Mouse (Mus musculus): ENCODE data around the gene Pank1. TPM values are rescaled to one million over a fixed set of nuclear protein-coding genes. Genes with fewer than 3 reads are reported as not detected.

Pank1 gene
- polyA plus RNA-seq, 1 experiment from 2014 or later = 8.3 TPM

GRCm38 (mm10) chr19:34901266-34901665 is 22.0 kb upstream of the Pank1 start:
- H3K36me3 ChIP-seq (replicated peaks) = no peaks in the 10 kb centered on the region
- no peak overlapping the region for H3K4me2 ChIP-seq
- H3K4me3 ChIP-seq (replicated peaks) = no peak overlapping the region
- H3K27ac ChIP-seq (replicated peaks) = no peak overlapping the region
- H3K4me1 ChIP-seq (replicated peaks) = no peaks in the 10 kb centered on the region
- 83% methylated on average over 7 of the region's 7 CpGs for WGBS (ENCODE audit: insufficient replicate concordance)
- no peaks in the 10 kb centered on the region for H3K9me3 ChIP-seq (replicated peaks)
- H3K9ac ChIP-seq = no peak overlapping the region
- no peak for ATAC-seq (ENCODE audit: insufficient read depth)
- no peaks in the 10 kb centered on the region for H3K27me3 ChIP-seq

- ATAC-seq (ENCODE audit: insufficient read depth) = no peak
- Histone ChIP-seq H3K27me3 (no peaks in the 10 kb centered on the region), H3K27ac (replicated peaks) (no peak overlapping the region), H3K9me3 (replicated peaks) (no peaks in the 10 kb centered on the region), H3K4me1 (replicated peaks) (no peaks in the 10 kb centered on the region), H3K4me2 (no peak overlapping the region), H3K9ac (no peak overlapping the region), H3K36me3 (replicated peaks) (no peaks in the 10 kb centered on the region), H3K4me3 (replicated peaks) (no peak overlapping the region)
- 73% methylated on average over 4 of the region's 4 CpGs for WGBS (ENCODE audit: insufficient replicate concordance)
Measured at GRCm38 (mm10) chr19:34898941-34899340, 19.7 kb upstream of the Pank1 start.

GRCm38 (mm10) chr19:34897082-34897965 is 18.1 kb upstream of the Pank1 start:
- Histone ChIP-seq H3K4me2 (no peak overlapping the region), H3K36me3 (replicated peaks) (no peaks in the 10 kb centered on the region), H3K4me3 (replicated peaks) (no peak overlapping the region), H3K27me3 (no peaks in the 10 kb centered on the region), H3K27ac (replicated peaks) (no peak overlapping the region), H3K4me1 (replicated peaks) (no peaks in the 10 kb centered on the region), H3K9me3 (replicated peaks) (no peaks in the 10 kb centered on the region), H3K9ac (no peak overlapping the region)
- 74% methylated on average over 15 of the region's 15 CpGs for WGBS (ENCODE audit: insufficient replicate concordance)
- no peak for ATAC-seq (ENCODE audit: insufficient read depth)

GRCm38 (mm10) chr19:34895082-34895481 is 15.8 kb upstream of the Pank1 start:
- no peak overlapping the region for H3K4me2 ChIP-seq
- 26% methylated on average over 4 of the region's 4 CpGs for WGBS (ENCODE audit: insufficient replicate concordance)
- no peak for ATAC-seq (ENCODE audit: insufficient read depth)
- H3K4me1 ChIP-seq (replicated peaks) = no peaks in the 10 kb centered on the region
- no peak overlapping the region for H3K9ac ChIP-seq
- no peaks in the 10 kb centered on the region for H3K9me3 ChIP-seq (replicated peaks)
- H3K27me3 ChIP-seq = no peaks in the 10 kb centered on the region
- H3K36me3 ChIP-seq (replicated peaks) = no peaks in the 10 kb centered on the region
- no peak overlapping the region for H3K27ac ChIP-seq (replicated peaks)
- no peak overlapping the region for H3K4me3 ChIP-seq (replicated peaks)

DNA sequence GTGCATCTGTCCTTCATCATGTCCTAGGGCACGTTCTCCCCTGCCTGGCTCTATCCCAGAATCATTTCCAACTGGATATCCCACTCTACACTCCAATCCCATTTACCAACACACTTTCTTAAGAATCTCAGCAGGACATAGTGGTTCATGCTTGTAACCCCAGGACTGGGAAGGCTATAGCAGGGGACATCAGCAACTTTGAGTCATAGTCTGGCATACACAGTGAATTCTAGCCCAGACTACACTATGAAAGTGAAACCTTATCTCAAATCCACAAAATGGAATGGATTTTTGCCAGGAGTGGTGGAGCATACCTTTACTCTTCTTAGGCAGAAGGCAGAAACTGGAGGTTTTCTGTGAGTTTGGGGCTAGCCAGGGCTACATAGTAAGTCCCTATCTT is 12.3 kb upstream of the Pank1 start:
- WGBS (ENCODE audit: insufficient replicate concordance) = 73% methylated on average over 1 of the region's 1 CpGs
- Histone ChIP-seq H3K36me3 (replicated peaks) (no peaks in the 10 kb centered on the region), H3K4me1 (replicated peaks) (no peaks in the 10 kb centered on the region), H3K27me3 (no peaks in the 10 kb centered on the region), H3K9me3 (replicated peaks) (no peaks in the 10 kb centered on the region), H3K9ac (no peak overlapping the region), H3K27ac (replicated peaks) (no peak overlapping the region), H3K4me2 (no peak overlapping the region), H3K4me3 (replicated peaks) (no peak overlapping the region)
- ATAC-seq (ENCODE audit: insufficient read depth) = no peak

DNA sequence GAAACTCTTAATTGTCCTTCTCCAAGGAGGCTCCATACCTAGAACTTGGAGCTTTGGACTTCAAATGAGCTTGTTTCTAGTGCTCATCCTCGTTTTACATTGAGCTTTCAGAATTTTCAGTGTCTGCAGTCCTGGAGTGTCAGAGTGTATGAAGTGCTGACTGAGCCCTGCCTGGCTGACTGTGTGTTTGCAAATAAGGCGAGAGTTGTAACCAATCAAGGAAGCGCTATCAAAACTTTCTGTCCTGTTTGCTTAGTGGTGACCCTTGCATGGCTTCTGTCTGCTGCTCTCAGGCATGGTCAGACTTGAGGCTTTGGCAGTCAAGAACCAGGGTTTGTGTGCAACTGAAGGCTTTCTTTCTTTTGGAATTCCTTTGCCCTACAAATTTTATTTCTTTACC is 11.7 kb upstream of the Pank1 start:
- ATAC-seq (ENCODE audit: insufficient read depth) = no peak

GRCm38 (mm10) chr19:34886324-34886723 is 7.1 kb upstream of the Pank1 start:
- H3K27ac ChIP-seq (replicated peaks) = no peak overlapping the region
- 73% methylated on average over 4 of the region's 4 CpGs for WGBS (ENCODE audit: insufficient replicate concordance)
- no peaks in the 10 kb centered on the region for H3K36me3 ChIP-seq (replicated peaks)
- no peak overlapping the region for H3K4me2 ChIP-seq
- H3K9me3 ChIP-seq (replicated peaks) = no peaks in the 10 kb centered on the region
- peaks cover 12% of the 10 kb centered on the region for H3K4me1 ChIP-seq (replicated peaks)
- no peak for ATAC-seq (ENCODE audit: insufficient read depth)
- H3K27me3 ChIP-seq = no peaks in the 10 kb centered on the region
- H3K4me3 ChIP-seq (replicated peaks) = no peak overlapping the region
- H3K9ac ChIP-seq = no peak overlapping the region

More for the DNA sequence above, 11.7 kb upstream of the Pank1 start:
- Histone ChIP-seq H3K4me3 (replicated peaks) (no peak overlapping the region), H3K4me2 (no peak overlapping the region), H3K4me1 (replicated peaks) (no peaks in the 10 kb centered on the region), H3K9me3 (replicated peaks) (no peaks in the 10 kb centered on the region), H3K36me3 (replicated peaks) (no peaks in the 10 kb centered on the region), H3K9ac (no peak overlapping the region), H3K27me3 (no peaks in the 10 kb centered on the region), H3K27ac (replicated peaks) (no peak overlapping the region)
- WGBS (ENCODE audit: insufficient replicate concordance) = 51% methylated on average over 3 of the region's 3 CpGs

- Histone ChIP-seq H3K4me2 (no peak overlapping the region), H3K27ac (replicated peaks) (no peak overlapping the region), H3K36me3 (replicated peaks) (no peaks in the 10 kb centered on the region), H3K4me3 (replicated peaks) (no peak overlapping the region), H3K4me1 (replicated peaks) (peaks cover 26% of the 10 kb centered on the region), H3K9ac (no peak overlapping the region), H3K27me3 (no peaks in the 10 kb centered on the region), H3K9me3 (replicated peaks) (no peaks in the 10 kb centered on the region)
- no peak for ATAC-seq (ENCODE audit: insufficient read depth)
- WGBS (ENCODE audit: insufficient replicate concordance) = 58% methylated on average over 3 of the region's 3 CpGs
Measured at GRCm38 (mm10) chr19:34883526-34884224, 4.4 kb upstream of the Pank1 start.

DNA sequence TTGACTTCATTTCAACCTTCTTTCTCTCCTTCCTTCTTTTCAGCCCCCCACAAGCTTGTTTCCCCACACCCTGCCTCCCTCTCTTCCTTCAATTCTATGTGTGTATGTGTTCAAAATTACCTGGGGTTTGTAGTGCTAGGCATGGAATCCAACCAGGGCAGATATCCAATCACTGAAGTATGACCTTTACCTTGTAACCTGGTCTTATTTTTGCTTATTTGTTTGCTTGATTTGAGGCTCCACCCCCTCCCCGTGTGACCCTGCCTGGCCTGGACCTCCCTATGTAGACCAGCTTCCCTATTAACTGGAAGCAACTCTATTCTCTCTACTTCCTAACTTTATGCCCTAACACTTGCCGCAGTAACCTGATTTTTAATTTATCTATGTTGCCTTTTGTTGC is 3.2 kb upstream of the Pank1 start:
- peaks cover 35% of the 10 kb centered on the region for H3K4me1 ChIP-seq (replicated peaks)
- H3K27me3 ChIP-seq = no peaks in the 10 kb centered on the region
- no peaks in the 10 kb centered on the region for H3K36me3 ChIP-seq (replicated peaks)
- 61% methylated on average over 2 of the region's 2 CpGs for WGBS (ENCODE audit: insufficient replicate concordance)
- no peak overlapping the region for H3K27ac ChIP-seq (replicated peaks)
- H3K4me2 ChIP-seq = no peak overlapping the region
- H3K4me3 ChIP-seq (replicated peaks) = no peak overlapping the region
- H3K9ac ChIP-seq = no peak overlapping the region
- no peaks in the 10 kb centered on the region for H3K9me3 ChIP-seq (replicated peaks)
- no peak for ATAC-seq (ENCODE audit: insufficient read depth)

DNA sequence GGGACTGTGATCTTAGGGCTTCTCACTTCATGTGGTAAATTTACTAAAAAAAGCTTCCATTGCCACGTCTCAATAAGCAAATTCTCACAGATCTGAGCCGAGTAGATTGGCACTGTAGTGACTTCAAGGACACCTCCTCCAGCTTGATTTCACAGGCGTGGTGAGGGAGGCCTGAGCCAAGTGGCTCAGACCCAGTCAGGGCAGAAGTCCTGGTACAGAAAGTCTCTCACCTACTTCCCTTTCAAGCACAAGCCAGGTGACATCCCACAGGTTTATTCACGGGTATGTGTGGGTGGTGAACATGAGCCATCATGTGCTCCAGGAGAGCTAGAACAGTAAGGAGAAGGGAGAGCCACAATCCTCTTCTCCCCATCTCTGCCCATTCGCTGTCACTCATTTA is 1.9 kb upstream of the Pank1 start:
- 54% methylated on average over 5 of the region's 5 CpGs for WGBS (ENCODE audit: insufficient replicate concordance)
- ATAC-seq (ENCODE audit: insufficient read depth) = no peak

GRCm38 (mm10) chr19:34879624-34880023 is 369 bp upstream of the Pank1 start:
- ATAC-seq (ENCODE audit: insufficient read depth) = no peak
- Histone ChIP-seq H3K4me1 (replicated peaks) (peaks cover 35% of the 10 kb centered on the region), H3K9ac (peak overlapping the region; percentile 72), H3K4me2 (peak overlapping the region; percentile 91), H3K9me3 (replicated peaks) (no peaks in the 10 kb centered on the region), H3K27ac (replicated peaks) (peak overlapping the region; percentile 88), H3K36me3 (replicated peaks) (no peaks in the 10 kb centered on the region), H3K27me3 (no peaks in the 10 kb centered on the region), H3K4me3 (replicated peaks) (peak overlapping the region; percentile 74)
- 23% methylated on average over 6 of the region's 6 CpGs for WGBS (ENCODE audit: insufficient replicate concordance)

More for the DNA sequence above, 1.9 kb upstream of the Pank1 start:
- Histone ChIP-seq H3K4me1 (replicated peaks) (peaks cover 35% of the 10 kb centered on the region), H3K27ac (replicated peaks) (no peak overlapping the region), H3K4me3 (replicated peaks) (no peak overlapping the region), H3K27me3 (no peaks in the 10 kb centered on the region), H3K4me2 (no peak overlapping the region), H3K36me3 (replicated peaks) (no peaks in the 10 kb centered on the region), H3K9me3 (replicated peaks) (no peaks in the 10 kb centered on the region), H3K9ac (no peak overlapping the region)

All from liver, embryonic 15.5 days (tissue).